Mouse (Mus musculus) liver, embryonic 14.5 days (tissue): ENCODE data around the gene Dap.

ENCODE experiments used
- CTCF ChIP-seq: IDR thresholded peaks from 2 replicates; pipeline ENCODE4 v1.5.1; 2016; ENCODE audit warnings: antibody characterized with exemption, low read depth, control low read depth
- EP300 ChIP-seq: IDR thresholded peaks from 2 replicates; pipeline ENCODE4 v1.6.1; 2016; ENCODE audit warnings: antibody characterized with exemption, low read depth

DNA sequence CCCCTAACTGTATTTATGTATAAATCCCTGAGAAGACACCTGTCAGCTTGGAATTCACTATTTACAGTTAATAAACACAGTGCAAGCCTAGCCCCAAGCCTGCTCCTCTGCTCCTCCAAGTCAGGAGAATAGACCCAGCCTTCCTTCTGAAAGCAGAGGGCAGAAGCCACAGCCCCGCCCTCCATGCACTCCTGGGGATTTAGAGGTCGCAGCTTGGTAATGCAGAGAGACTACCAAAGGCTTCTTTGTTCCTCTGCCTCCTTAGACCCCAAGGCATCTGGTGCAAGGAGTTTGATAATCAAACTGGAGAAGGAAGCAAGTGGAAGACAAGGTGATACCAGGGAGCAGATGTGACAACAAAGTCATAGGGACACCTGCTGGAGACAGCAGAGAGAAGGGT lies 70.2 kb downstream of the Dap start:
- TF ChIP-seq EP300 (no peak), CTCF (no peak)
